Mouse (Mus musculus): ENCODE measurements at regions not wholly inside any gene's neighbourhood (a gene's known extent, or its start where the extent isn't known, plus 50 kb on each side); places are given as distances from the start of the nearest gene placed in this dataset.

DNA sequence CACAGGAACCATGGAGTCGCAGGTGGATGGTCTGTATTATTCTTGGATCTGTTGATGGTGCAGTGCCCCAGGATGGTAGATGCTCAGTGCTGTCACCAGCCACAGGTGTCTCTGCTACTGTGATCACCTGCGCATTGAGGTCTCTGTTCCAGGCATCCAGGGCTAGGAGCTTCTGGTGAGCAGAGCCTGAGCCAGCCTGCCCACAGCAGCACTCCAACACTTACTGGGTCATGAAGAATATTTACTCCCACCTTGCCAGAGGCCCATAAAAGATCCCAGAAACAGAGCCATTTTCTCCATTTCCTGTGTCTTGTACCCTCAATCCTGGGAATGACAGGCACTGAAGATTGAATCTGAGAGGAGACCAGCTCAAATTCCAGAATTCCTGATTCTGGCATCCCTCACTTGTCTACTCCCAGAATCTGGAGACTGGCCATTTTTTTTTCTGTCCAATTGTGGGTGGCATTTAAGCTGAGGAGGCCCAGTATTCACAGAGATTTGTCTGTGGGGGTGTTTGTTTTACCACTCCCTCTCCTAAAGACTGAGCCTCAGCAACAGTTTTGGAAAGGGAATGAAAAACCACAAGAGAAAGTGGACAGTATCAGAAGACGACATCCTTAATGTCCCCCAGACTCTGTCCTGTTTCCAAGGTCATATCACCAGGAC lies 322.1 kb upstream of the Rnf32 start:
- H3K4me3 ChIP-seq (ENCODE audit: low read depth, low read length): no peak overlapping the region
- no peaks in the 10 kb centered on the region for H3K27me3 ChIP-seq (ENCODE audit: insufficient read depth, low read length)
- no peaks in the 10 kb centered on the region for H3K4me1 ChIP-seq (ENCODE audit: insufficient read depth)
- no peak for TF ChIP-seq CTCF (IDR thresholded peaks at IDR 0.05; ENCODE audit: low read depth)
- ATAC-seq (ENCODE audit: insufficient read depth) (no peak), DNase-seq (no peak)
- no peaks in the 10 kb centered on the region for H3K36me3 ChIP-seq (ENCODE audit: insufficient read depth)
- H3K27ac ChIP-seq (ENCODE audit: low read depth): no peak overlapping the region
- no peak overlapping the region for H3K9ac ChIP-seq
- no peak overlapping the region for H3K4me2 ChIP-seq
- WGBS: 81% methylated on average over 3 of the region's 3 CpGs
- H3K9me3 ChIP-seq (ENCODE audit: low read depth, low read length): no peaks in the 10 kb centered on the region

DNA sequence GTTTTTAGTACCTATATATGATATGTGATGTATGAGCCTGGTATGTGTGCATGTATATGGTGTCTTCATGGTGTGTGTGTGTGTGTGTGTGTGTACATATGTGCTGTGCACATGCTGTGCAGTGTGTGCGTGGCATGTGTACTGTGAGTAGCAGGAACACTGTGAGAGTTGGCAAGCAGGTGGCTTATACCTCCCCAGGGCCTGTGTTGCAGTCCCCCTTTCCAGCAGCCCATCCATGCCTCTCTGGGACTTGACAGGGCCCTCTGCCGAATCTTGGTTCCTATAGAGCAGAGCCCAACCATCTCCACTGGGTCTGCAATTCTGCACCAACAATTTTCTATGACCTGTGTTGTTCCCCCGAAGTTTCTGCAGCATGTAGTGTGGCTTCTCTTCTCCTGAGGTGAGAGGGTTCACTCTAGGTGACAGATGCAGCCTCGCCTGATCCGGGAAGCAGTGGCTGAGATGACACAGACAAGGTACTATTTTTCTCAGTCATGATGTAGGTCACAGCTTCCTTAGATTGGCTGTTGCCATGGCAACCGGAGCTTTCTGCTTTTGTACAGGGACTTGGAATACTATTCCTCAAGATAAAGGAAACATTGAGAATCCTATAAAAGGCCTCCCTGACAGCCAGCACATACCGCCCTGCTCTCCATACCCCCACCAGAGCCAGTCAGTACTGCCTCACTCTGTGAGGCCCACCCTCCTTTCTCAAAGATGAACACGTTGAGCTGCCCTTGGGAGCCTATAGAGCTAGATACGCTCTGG lies 336.0 kb upstream of the Rnf32 start:
- H3K4me2 ChIP-seq: no peak overlapping the region
- no peak overlapping the region for H3K4me3 ChIP-seq (ENCODE audit: low read depth, low read length)
- WGBS: 51% methylated on average over 9 of the region's 9 CpGs
- no peak overlapping the region for H3K27ac ChIP-seq (ENCODE audit: low read depth)
- no peaks in the 10 kb centered on the region for H3K9me3 ChIP-seq (ENCODE audit: low read depth, low read length)
- no peak for TF ChIP-seq CTCF (IDR thresholded peaks at IDR 0.05; ENCODE audit: low read depth)
- H3K9ac ChIP-seq: no peak overlapping the region
- no peaks in the 10 kb centered on the region for H3K27me3 ChIP-seq (ENCODE audit: insufficient read depth, low read length)
- DNase-seq (peak; percentile 30), ATAC-seq (ENCODE audit: insufficient read depth) (no peak; the same call in 1 of the 2 replicates)
- no peaks in the 10 kb centered on the region for H3K4me1 ChIP-seq (ENCODE audit: insufficient read depth)
- H3K36me3 ChIP-seq (ENCODE audit: insufficient read depth): no peaks in the 10 kb centered on the region

- no peak for ATAC-seq (ENCODE audit: insufficient read depth)
- no peak overlapping the region for H3K27ac ChIP-seq (ENCODE audit: low read depth)
- H3K4me2 ChIP-seq: no peak overlapping the region
- no peaks in the 10 kb centered on the region for H3K27me3 ChIP-seq (ENCODE audit: insufficient read depth, low read length)
- no peak for TF ChIP-seq CTCF (IDR thresholded peaks at IDR 0.05; ENCODE audit: low read depth)
- no peaks in the 10 kb centered on the region for H3K9me3 ChIP-seq (ENCODE audit: low read depth, low read length)
- no peak for DNase-seq
- WGBS: 75% methylated on average over 12 of the region's 12 CpGs
- no peaks in the 10 kb centered on the region for H3K4me1 ChIP-seq (ENCODE audit: insufficient read depth)
- no peak overlapping the region for H3K9ac ChIP-seq
- no peaks in the 10 kb centered on the region for H3K36me3 ChIP-seq (ENCODE audit: insufficient read depth)
- no peak overlapping the region for H3K4me3 ChIP-seq (ENCODE audit: low read depth, low read length)
These were observed 357.5 kb upstream of the Rnf32 start for GRCm38 (mm10) chr5:28838141-28838925.

- WGBS: 85% methylated on average over 5 of the region's 5 CpGs
- H3K27ac ChIP-seq (ENCODE audit: low read depth): no peak overlapping the region
- DNase-seq: no peak
- no peak overlapping the region for H3K9ac ChIP-seq
- H3K4me1 ChIP-seq (ENCODE audit: insufficient read depth): no peaks in the 10 kb centered on the region
- H3K4me3 ChIP-seq (ENCODE audit: low read depth, low read length): no peak overlapping the region
- no peak for TF ChIP-seq CTCF (IDR thresholded peaks at IDR 0.05; ENCODE audit: low read depth)
- H3K9me3 ChIP-seq (ENCODE audit: low read depth, low read length): no peaks in the 10 kb centered on the region
- H3K4me2 ChIP-seq: no peak overlapping the region
- no peaks in the 10 kb centered on the region for H3K36me3 ChIP-seq (ENCODE audit: insufficient read depth)
- ATAC-seq (ENCODE audit: insufficient read depth): no peak
- no peaks in the 10 kb centered on the region for H3K27me3 ChIP-seq (ENCODE audit: insufficient read depth, low read length)
These were observed 352.0 kb upstream of the Shh start for GRCm38 (mm10) chr5:28819091-28819490.

DNA sequence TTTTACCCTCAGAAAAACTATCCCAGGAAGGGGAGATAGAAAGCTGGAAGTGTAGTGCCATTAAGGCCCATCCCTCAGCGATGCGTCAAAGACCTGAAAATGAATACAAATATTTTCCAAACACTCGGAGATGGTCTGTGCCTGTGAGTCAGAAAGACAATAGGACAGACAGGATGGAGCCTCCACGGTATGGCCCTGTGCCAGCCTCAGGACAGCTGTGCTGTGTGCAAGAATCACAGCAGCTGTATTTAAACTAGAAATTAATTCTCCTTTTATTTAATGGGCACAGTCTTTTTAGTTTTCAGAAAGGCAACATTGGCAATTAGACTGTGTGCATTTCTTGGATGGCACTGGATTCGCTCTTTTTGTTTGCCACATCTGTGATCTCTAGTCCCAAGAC lies 340.9 kb upstream of the Shh start:
- Histone ChIP-seq H3K27me3 (ENCODE audit: insufficient read depth, low read length) (no peaks in the 10 kb centered on the region), H3K9me3 (ENCODE audit: low read depth, low read length) (no peaks in the 10 kb centered on the region), H3K4me2 (no peak overlapping the region), H3K36me3 (ENCODE audit: insufficient read depth) (no peaks in the 10 kb centered on the region), H3K4me3 (ENCODE audit: low read depth, low read length) (no peak overlapping the region), H3K9ac (no peak overlapping the region), H3K27ac (ENCODE audit: low read depth) (no peak overlapping the region), H3K4me1 (ENCODE audit: insufficient read depth) (no peaks in the 10 kb centered on the region)
- DNase-seq: peak; percentile 66
- no peak for TF ChIP-seq CTCF (IDR thresholded peaks at IDR 0.05; ENCODE audit: low read depth)
- ATAC-seq (ENCODE audit: insufficient read depth): peak; percentile 60; the same call in 1 of the 2 replicates
- WGBS: 45% methylated on average over 5 of the region's 5 CpGs

DNA sequence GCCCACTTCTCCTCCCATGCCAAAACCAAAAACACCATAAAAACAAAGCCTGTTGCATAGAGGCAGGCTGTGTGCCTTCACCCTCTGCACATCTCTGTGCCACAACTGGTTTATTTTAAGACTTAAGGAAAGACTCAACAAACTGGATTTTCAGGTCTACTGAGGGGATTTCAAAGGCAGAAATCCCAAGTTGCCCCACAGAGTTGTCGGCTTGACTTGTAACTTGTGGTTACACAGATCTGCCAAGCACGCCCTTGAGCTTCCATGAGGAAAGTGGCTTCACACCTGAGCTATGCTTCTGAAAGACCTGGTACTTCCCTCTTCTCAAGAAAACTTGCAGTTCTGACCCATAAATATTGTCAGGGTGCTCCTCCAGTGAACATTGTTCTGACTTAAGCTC lies 332.4 kb upstream of the Shh start:
- Histone ChIP-seq H3K4me1 (ENCODE audit: insufficient read depth) (no peaks in the 10 kb centered on the region), H3K9me3 (ENCODE audit: low read depth, low read length) (no peaks in the 10 kb centered on the region), H3K27me3 (ENCODE audit: insufficient read depth, low read length) (no peaks in the 10 kb centered on the region), H3K4me2 (no peak overlapping the region), H3K27ac (ENCODE audit: low read depth) (no peak overlapping the region; the same call in 1 of the 2 replicates), H3K36me3 (ENCODE audit: insufficient read depth) (no peaks in the 10 kb centered on the region), H3K9ac (no peak overlapping the region), H3K4me3 (ENCODE audit: low read depth, low read length) (no peak overlapping the region)
- no peak for TF ChIP-seq CTCF (IDR thresholded peaks at IDR 0.05; ENCODE audit: low read depth)
- DNase-seq (peak; percentile 69), ATAC-seq (ENCODE audit: insufficient read depth) (no peak)
- WGBS: 55% methylated on average over 2 of the region's 2 CpGs

DNA sequence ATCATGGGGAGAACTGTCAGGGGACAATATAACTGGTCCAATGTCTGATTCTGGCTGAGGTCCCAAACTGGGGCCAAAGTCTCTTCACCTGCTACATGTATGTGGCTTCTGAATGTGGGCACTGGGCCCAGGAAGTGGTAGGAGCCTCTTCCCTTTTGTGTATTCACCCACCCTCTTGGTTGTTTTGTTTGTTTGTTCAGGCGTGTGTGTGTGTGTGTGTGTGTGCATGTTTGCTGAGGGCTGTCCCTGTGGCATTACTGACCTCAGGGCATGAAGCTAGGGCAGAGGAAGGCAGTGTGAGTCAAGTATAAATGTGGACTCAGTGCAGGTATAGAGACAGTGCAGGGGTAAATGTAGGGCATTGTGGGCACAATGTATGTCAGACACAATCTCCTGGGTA lies 331.3 kb upstream of the Shh start:
- no peaks in the 10 kb centered on the region for H3K27me3 ChIP-seq (ENCODE audit: insufficient read depth, low read length)
- no peaks in the 10 kb centered on the region for H3K9me3 ChIP-seq (ENCODE audit: low read depth, low read length)
- no peak for TF ChIP-seq CTCF (IDR thresholded peaks at IDR 0.05; ENCODE audit: low read depth)
- no peaks in the 10 kb centered on the region for H3K36me3 ChIP-seq (ENCODE audit: insufficient read depth)
- no peak overlapping the region for H3K27ac ChIP-seq (ENCODE audit: low read depth)
- DNase-seq (no peak), ATAC-seq (ENCODE audit: insufficient read depth) (no peak)
- H3K9ac ChIP-seq: no peak overlapping the region
- 60% methylated on average over 1 of the region's 1 CpGs for WGBS
- no peak overlapping the region for H3K4me2 ChIP-seq
- H3K4me3 ChIP-seq (ENCODE audit: low read depth, low read length): no peak overlapping the region
- H3K4me1 ChIP-seq (ENCODE audit: insufficient read depth): no peaks in the 10 kb centered on the region

All from lung, embryonic 14.5 days (tissue).